Comparison of ENCODE assay signal across 31 mouse cellular contexts in genomic region chr11:94488767-94489533, GRCm38 (mm10). TPM values are rescaled to one million over a fixed set of nuclear protein-coding genes. Genes with fewer than 3 reads are reported as not detected.
A peak's percentile ranks its signal among the peaks of the same experiment; 100 is the strongest.
DNase-seq lines count a peak whose midpoint lies in the region; ATAC-seq lines count a peak whose summit lies in the region.
"Had no signal": no experiment of that assay in that cellular context is flagged by ENCODE, and none has a peak within 500 bp of the region (broad histone marks: within the 10 kb centered on the region; RNA-seq: fewer than 3 reads in every experiment).

No protein-coding gene starts in this region.

- no peak overlapping the region for H3K4me2 ChIP-seq in forebrain, embryonic 12.5 days
- H3K4me2 ChIP-seq in liver, embryonic 11.5 days, result no peak overlapping the region
- H3K4me2 ChIP-seq: embryonic facial prominence, embryonic 12.5 days; heart, embryonic 11.5 days; hindbrain, embryonic 12.5 days; intestine, embryonic 15.5 days; limb, embryonic 12.5 days; midbrain, embryonic 11.5 days had no signal

- H3K36me3 ChIP-seq in forebrain, embryonic 10.5 days (replicated peaks), result no peaks in the 10 kb centered on the region
- H3K36me3 ChIP-seq in forebrain, embryonic 12.5 days (replicated peaks), result no peaks in the 10 kb centered on the region
- H3K36me3 ChIP-seq in liver, embryonic 11.5 days (ENCODE audit: control insufficient read depth, insufficient read depth, low read length), result no peaks in the 10 kb centered on the region
- H3K36me3 ChIP-seq: embryonic facial prominence, embryonic 12.5 days; G1E; hindbrain, embryonic 12.5 days; intestine, embryonic 15.5 days; limb, embryonic 12.5 days had no signal

- DNase-seq in cerebellum, adult 11-12 months, result peak; percentile 42
- DNase-seq in forebrain, embryonic 10.5 days (ENCODE audit: extremely low spot score, low spot score), result no peak
- DNase-seq in urinary bladder, postnatal 14 days (ENCODE audit: low spot score), result peak; percentile 45
- DNase-seq in urinary bladder, postnatal 4 days (ENCODE audit: low spot score in 2 of 2), result no peak
- no peak for DNase-seq in liver, embryonic 11.5 days (ENCODE audit: low spot score)
- DNase-seq: adrenal gland, postnatal 25 days; gastrocnemius, adult 2 months; gastrocnemius, postnatal 36 days; heart, adult 18-20 months; heart, postnatal 36 days; kidney, adult 8-10 months; right cerebral cortex, postnatal 25 days; spleen, adult 18-20 months; thymus, adult 18-20 months; thymus, postnatal 25 days had no signal

- H3K4me3 ChIP-seq in forebrain, embryonic 10.5 days, result no peak overlapping the region
- H3K4me3 ChIP-seq in forebrain, embryonic 12.5 days (replicated peaks), result no peak overlapping the region
- H3K4me3 ChIP-seq in liver, embryonic 11.5 days (ENCODE audit: low read depth, low read length), result no peak overlapping the region
- H3K4me3 ChIP-seq: embryonic facial prominence, embryonic 12.5 days; gastrocnemius, adult 2 months; hindbrain, embryonic 12.5 days; intestine, embryonic 15.5 days; limb, embryonic 12.5 days had no signal

- H3K4me1 ChIP-seq in forebrain, embryonic 10.5 days, result peaks cover 48% of the 10 kb centered on the region
- peaks cover 22% of the 10 kb centered on the region for H3K4me1 ChIP-seq in forebrain, embryonic 12.5 days
- no peaks in the 10 kb centered on the region; the same call in 1 of the 2 replicates for H3K4me1 ChIP-seq in liver, embryonic 11.5 days (replicated peaks; ENCODE audit: control insufficient read depth, insufficient read depth, low read length)

- H3K27me3 ChIP-seq in forebrain, embryonic 10.5 days (ENCODE audit: poor library complexity, severe bottlenecking), result peaks cover 98% of the 10 kb centered on the region
- peaks cover 75% of the 10 kb centered on the region for H3K27me3 ChIP-seq in forebrain, embryonic 12.5 days
- peaks cover 61% of the 10 kb centered on the region for H3K27me3 ChIP-seq in liver, embryonic 11.5 days (replicated peaks; ENCODE audit: control insufficient read depth, insufficient read depth, low read length)

- ATAC-seq in cerebellum, adult (ENCODE audit: insufficient number of reproducible peaks, low FRiP score, low TSS enrichment), result no peak
- ATAC-seq in forebrain, embryonic 12.5 days (ENCODE audit: low FRiP score), result no peak
- no peak for ATAC-seq in liver, embryonic 11.5 days (replicated peaks; ENCODE audit: low FRiP score)
- ATAC-seq: forebrain, embryonic 16.5 days; hindbrain, postnatal 0 days; intestine, embryonic 15.5 days; midbrain, embryonic 16.5 days had no signal

- WGBS in forebrain, embryonic 10.5 days, result 90% methylated on average over 11 of the region's 11 CpGs
- WGBS in forebrain, embryonic 12.5 days, result 89% methylated on average over 11 of the region's 11 CpGs
- WGBS in liver, embryonic 11.5 days, result 78% methylated on average over 11 of the region's 11 CpGs

- H3K9ac ChIP-seq in forebrain, embryonic 12.5 days, result no peak overlapping the region
- H3K9ac ChIP-seq in liver, embryonic 11.5 days (ENCODE audit: low read depth, low read length), result no peak overlapping the region
- H3K9ac ChIP-seq: embryonic facial prominence, embryonic 12.5 days; hindbrain, embryonic 12.5 days; intestine, embryonic 15.5 days; limb, embryonic 12.5 days had no signal

- 0 out of 2 replicates have a peak overlapping the region, but pooled peaks have one; percentile 15 for H3K27ac ChIP-seq in forebrain, embryonic 10.5 days
- no peak overlapping the region for H3K27ac ChIP-seq in forebrain, embryonic 12.5 days
- H3K27ac ChIP-seq in liver, embryonic 11.5 days (ENCODE audit: low read depth, low read length), result no peak overlapping the region
- H3K27ac ChIP-seq: embryonic facial prominence, embryonic 12.5 days; gastrocnemius, adult 2 months; hindbrain, embryonic 12.5 days; hindbrain, postnatal 0 days; intestine, embryonic 15.5 days; kidney, postnatal 0 days; limb, embryonic 12.5 days had no signal

- H3K9me3 ChIP-seq in forebrain, embryonic 10.5 days, result no peaks in the 10 kb centered on the region
- no peaks in the 10 kb centered on the region for H3K9me3 ChIP-seq in forebrain, embryonic 12.5 days
- H3K9me3 ChIP-seq in liver, embryonic 11.5 days (ENCODE audit: control insufficient read depth, low read length), result no peaks in the 10 kb centered on the region
- H3K9me3 ChIP-seq: embryonic facial prominence, embryonic 12.5 days; G1E; hindbrain, embryonic 12.5 days; intestine, embryonic 15.5 days; limb, embryonic 12.5 days had no signal

RNA-seq across cellular contexts. Expression of gene Spata20, which starts 3.0 kb away (rescaled TPM):
- polyA plus RNA-seq in forebrain, embryonic 10.5 days (2016; fragmentation: Nextera tagmentation; extraction: Ambion mirVana), result not detected in 2 replicates
- polyA plus RNA-seq in forebrain, embryonic 12.5 days (2016; fragmentation: Nextera tagmentation; extraction: Ambion mirVana), result 0.19 and 0.26 TPM in 2 replicates
- polyA plus RNA-seq in liver, embryonic 11.5 days (2014; fragmentation: Nextera tagmentation; extraction: Ambion mirVana), result not detected in 2 replicates
- polyA plus RNA-seq: G1E; heart, embryonic 11.5 days; kidney, postnatal 0 days; liver, adult 2 months; liver, embryonic 16.5 days; midbrain, embryonic 11.5 days; neural tube, embryonic 11.5 days had no signal

RNA-seq across cellular contexts. Expression of gene Epn3, which starts 10.8 kb away (rescaled TPM):
- 1.6 and 2.0 TPM in 2 replicates for polyA plus RNA-seq in forebrain, embryonic 10.5 days (2016; fragmentation: Nextera tagmentation; extraction: Ambion mirVana)
- polyA plus RNA-seq in forebrain, embryonic 12.5 days (2016; fragmentation: Nextera tagmentation; extraction: Ambion mirVana), result 0.52 and 0.97 TPM in 2 replicates
- polyA plus RNA-seq in liver, embryonic 11.5 days (2014; fragmentation: Nextera tagmentation; extraction: Ambion mirVana), result 0.84 and 0.91 TPM in 2 replicates
- polyA plus RNA-seq: G1E had no signal

RNA-seq across cellular contexts. Expression of gene Cacna1g, which starts 15.0 kb away (rescaled TPM):
- 7.0 and 8.3 TPM in 2 replicates for polyA plus RNA-seq in forebrain, embryonic 10.5 days (2016; fragmentation: Nextera tagmentation; extraction: Ambion mirVana)
- polyA plus RNA-seq in forebrain, embryonic 12.5 days (2016; fragmentation: Nextera tagmentation; extraction: Ambion mirVana), result 9.6 and 12.1 TPM in 2 replicates
- 2.7 and 4.7 TPM in 2 replicates for polyA plus RNA-seq in liver, embryonic 11.5 days (2014; fragmentation: Nextera tagmentation; extraction: Ambion mirVana)
- polyA plus RNA-seq: G1E had no signal

RNA-seq across cellular contexts. Expression of gene Mycbpap, which starts 32.6 kb away (rescaled TPM):
- 3.4 and 4.5 TPM in 2 replicates for polyA plus RNA-seq in forebrain, embryonic 10.5 days (2016; fragmentation: Nextera tagmentation; extraction: Ambion mirVana)
- polyA plus RNA-seq in forebrain, embryonic 12.5 days (2016; fragmentation: Nextera tagmentation; extraction: Ambion mirVana), result 3.7 and 3.8 TPM in 2 replicates
- polyA plus RNA-seq in liver, embryonic 11.5 days (2014; fragmentation: Nextera tagmentation; extraction: Ambion mirVana), result 0.84 and 1.1 TPM in 2 replicates
- polyA plus RNA-seq: G1E; liver, embryonic 16.5 days had no signal

Comparison
In these comparisons a context has a peak if more than half of its experiments do, and no peak if none do; other contexts are left out.
1. DNase-seq: peak in cerebellum, adult 11-12 months (single experiment) and urinary bladder, postnatal 14 days (single experiment); none in forebrain, embryonic 10.5 days (single experiment), urinary bladder, postnatal 4 days (0 of 2) and liver, embryonic 11.5 days (single experiment).